Mouse (Mus musculus) bone marrow macrophage, adult 2 months (primary cell): ENCODE results near the gene Islr2. TPM values are rescaled to one million over a fixed set of nuclear protein-coding genes. Genes with fewer than 3 reads are reported as not detected.
"Not testable (repeated sequence)": the region's sequence is repeated elsewhere in the genome, so short reads cannot be mapped to it uniquely, and the experiment has no call there.

Experiments
- H3K27ac ChIP-seq: 2 replicates; pipeline ENCODE4 v1.5.1; 2012; ENCODE audit warnings: low read depth, low read length; ENCODE audit not compliant: insufficient read depth
- H3K4me1 ChIP-seq: 2 replicates; pipeline ENCODE4 v1.6.1; 2012; ENCODE audit warnings: low read length; ENCODE audit not compliant: control insufficient read depth, insufficient read depth
- H3K4me3 ChIP-seq: 2 replicates; pipeline ENCODE4 v1.5.1; 2012; ENCODE audit warnings: mild to moderate bottlenecking, low read length, moderate library complexity; ENCODE audit not compliant: insufficient read depth
- CTCF ChIP-seq: IDR thresholded peaks from 2 replicates; pipeline ENCODE4 v1.5.1; 2012; ENCODE audit warnings: low read depth, mild to moderate bottlenecking, low read length, moderate library complexity
- POLR2A ChIP-seq: IDR thresholded peaks from 2 replicates; pipeline ENCODE4 v1.6.1; 2012; ENCODE audit warnings: mild to moderate bottlenecking, low read depth, low read length, borderline replicate concordance
- polyA plus RNA-seq: library from polyadenylated mRNA; stranded (reverse); fragments of >200 nt; gene quantifications from 2 replicates; pipeline ENCODE4 v1.2.4, GENCODE M21; 2012; ENCODE audit not compliant: missing spikeins, insufficient read depth, insufficient read length

Gene Islr2
- not detected in 2 replicates for polyA plus RNA-seq

DNA sequence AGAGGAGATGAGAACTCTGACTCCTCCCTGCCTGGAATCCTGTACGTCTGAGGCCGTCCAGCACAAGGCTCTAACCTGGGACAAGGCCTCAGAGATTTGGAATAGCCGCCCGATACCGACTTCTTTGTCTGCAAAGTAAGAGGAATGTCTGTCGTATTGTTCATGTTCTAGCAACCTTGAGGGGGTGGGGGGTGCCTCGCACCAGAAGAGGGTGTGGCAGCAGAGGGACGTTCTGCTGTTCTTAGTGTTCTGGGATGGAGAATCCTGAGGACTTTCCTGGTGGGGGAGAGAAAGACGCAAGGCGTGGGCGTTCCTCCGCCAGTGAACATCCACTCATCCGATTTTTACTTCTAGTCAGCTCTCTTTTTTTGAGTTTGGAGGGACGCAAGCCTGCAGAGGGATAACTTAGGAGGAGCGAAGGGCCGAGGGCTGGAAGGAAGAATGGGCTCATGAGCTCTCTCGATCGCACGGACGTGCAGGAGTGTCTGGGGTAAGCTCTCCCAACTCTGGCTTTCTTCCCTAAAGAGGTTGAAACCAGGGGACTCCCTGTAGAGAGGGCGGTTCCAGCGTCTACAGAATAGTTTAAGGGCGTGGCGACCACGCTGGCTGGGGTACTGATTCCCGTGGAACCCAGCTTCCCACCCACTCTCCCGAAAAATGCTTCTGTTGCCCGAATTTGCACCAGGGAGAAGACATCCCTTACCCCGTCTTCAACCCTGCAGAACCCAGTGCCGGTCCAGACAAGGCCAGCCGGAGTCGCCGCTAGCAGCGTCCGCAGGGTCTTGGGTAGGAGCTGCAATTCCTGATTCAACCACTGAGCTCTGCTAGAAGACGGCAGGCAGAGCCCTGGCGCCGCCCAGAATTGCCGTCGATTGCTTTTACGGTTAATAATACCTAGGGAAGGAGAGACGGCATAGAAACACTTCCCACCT lies at the start of gene Islr2, which contains the start of gene Islr:
Islr2 (minus strand) TSS at position 804 of the 932 bp plus-strand sequence.
Islr (minus strand) TSS at position 791 of the 932 bp plus-strand sequence.
- TF ChIP-seq CTCF (no peak), POLR2A (no peak)

DNA sequence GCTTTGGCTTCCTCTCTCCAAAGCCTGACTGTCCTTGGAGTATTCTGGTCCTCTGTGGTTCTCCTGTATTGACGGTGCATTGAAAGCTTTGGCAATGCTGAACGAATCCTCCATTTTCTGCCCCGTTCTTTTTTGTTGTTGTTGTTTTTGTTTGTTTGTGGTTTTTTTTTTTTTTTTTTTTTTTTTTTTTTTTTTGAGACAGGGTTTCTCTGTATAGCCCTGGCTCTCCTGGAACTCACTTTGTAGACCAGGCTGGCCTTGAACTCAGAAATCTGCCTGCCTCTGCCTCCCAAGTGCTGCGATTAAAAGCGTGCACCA lies 49.6 kb upstream of the Islr2 start:
- Histone ChIP-seq H3K27ac (0 out of 2 replicates have a peak overlapping the region, but pooled peaks have one; percentile 63), H3K4me3 (peak overlapping the region; percentile 82), H3K4me1 (peaks cover 36% of the 10 kb centered on the region)

More for the DNA sequence above, at the start of gene Islr2, which contains the start of gene Islr:
- H3K27ac ChIP-seq: no peak within 1 kb of the TSS
- H3K4me3 ChIP-seq: peak within 1 kb of the TSS; percentile 50
- H3K4me1 ChIP-seq: 0 out of 2 replicates have a peak, but pooled peaks cover 2% of the 10 kb centered on the region

DNA sequence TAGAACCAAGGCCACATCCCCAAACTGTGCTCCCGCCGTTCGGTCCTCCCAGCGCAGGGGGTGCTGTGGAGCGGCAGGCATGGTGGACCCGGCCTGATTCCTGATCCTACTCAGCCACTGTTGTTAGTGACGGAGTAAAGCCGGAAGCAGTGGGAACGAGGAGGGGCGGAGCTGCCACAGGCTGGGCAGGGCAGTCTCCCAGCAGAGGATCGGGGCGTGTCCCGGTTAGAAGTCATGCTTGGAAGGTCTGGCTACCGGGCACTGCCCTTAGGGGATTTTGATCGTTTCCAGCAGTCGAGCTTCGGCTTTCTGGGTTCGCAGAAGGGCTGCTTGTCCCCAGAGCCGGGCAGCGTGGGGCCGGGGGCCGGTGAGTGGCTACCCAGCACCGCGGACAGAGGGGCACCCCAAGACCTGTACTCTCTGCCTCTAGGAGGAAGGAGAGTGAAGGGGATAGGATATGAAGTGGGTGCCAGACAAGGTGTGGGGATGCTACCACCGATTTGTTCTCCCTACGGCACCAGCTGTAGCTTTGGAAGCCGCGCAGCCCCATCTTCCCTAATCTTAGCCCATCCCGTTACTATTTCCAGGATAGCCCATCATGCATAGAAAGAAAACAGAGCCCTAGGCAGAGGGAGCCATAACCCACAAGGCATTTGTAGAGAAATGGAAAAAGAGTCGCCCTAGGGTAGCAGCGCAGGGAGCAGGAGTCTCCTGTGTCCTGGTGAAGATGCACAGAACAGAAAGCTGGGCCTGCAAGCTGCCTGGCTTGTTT lies 49.1 kb upstream of the Islr2 start, which contains the start of gene Stoml1:
Stoml1 (plus strand) TSS at position 132 of the 772 bp plus-strand sequence.
- Histone ChIP-seq H3K4me3 (peak within 1 kb of the TSS; percentile 82), H3K27ac (peak within 1 kb of the TSS; percentile 63), H3K4me1 (peaks cover 40% of the 10 kb centered on the region)
- TF ChIP-seq POLR2A (no peak), CTCF (peak; percentile 16; the same call in 1 of the 2 replicates)

DNA sequence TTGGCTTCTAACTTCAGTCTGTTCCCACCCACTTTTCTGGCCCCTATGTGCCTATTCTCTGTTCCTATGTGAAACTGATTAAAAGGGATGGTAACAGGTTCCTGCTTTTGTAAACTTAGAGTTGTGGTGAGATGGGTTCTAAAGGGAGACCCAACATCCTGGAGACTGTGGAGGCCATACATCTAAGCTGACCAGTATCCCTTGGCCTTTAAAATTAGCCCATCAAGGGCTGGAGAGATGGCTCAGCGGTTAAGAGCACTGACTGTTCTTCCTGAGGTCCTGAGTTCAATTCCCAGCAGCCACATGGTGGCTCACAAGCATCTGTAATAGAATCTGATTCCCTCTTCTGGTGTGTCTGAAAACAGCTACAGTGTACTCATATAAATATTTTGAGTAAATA lies 46.6 kb upstream of the Islr2 start:
- H3K4me3 ChIP-seq, H3K27ac ChIP-seq: not testable (repeated sequence)
- peaks cover 44% of the 10 kb centered on the region for H3K4me1 ChIP-seq

DNA sequence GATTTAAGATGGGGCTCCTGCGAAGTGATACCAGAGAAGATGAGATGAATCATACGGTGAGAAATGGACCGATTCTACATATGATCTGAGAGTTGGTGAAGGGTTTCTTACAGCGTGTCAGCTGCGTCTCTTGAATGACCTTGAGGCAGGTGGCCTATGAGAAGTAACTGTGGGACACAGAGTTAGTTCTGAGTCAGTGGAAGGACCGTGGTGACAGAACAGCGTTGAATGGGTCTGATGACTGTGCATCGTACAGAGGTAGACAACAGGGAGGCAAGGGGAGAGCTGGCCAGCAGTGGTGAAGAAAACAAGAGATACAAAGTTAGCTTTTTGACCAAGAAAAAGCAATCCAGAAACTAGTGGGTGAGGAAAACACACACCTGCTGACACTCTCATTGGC lies 46.2 kb upstream of the Islr2 start:
- TF ChIP-seq CTCF (no peak), POLR2A (no peak)
- Histone ChIP-seq H3K4me1 (peaks cover 40% of the 10 kb centered on the region), H3K27ac (no peak overlapping the region), H3K4me3 (no peak overlapping the region)

DNA sequence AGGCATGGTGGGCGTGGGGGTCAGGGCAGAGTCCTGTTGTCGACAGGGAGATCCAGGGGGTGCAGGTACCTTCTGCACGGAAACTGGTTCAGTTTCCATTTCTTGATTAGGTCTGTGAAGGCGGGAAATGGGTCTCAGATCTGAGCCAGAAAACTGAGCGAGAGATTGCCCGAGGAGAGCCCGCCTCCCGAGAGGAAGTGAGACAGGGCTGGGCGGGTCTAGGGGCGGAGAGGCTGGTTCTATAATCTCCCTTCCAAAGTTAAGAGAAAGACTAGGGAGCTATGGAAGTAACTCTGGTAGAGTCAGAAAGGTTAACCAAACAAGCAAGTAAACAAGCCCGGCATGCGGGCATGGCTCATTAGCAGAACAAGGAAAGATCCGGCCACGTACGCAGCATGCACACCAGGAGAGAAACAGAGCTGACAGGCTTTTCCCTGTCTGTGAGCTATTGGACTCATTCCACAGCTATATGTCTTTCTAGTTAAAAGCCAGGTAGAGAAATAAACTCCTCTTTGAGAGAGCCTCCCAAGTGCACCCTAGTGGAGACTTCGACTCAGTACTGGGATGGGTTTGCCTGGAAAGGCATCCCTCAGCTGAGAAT lies 45.6 kb upstream of the Islr2 start, which contains the start of gene Pml:
Pml (minus strand) TSS at position 195 of the 601 bp plus-strand sequence.
- peaks cover 37% of the 10 kb centered on the region for H3K4me1 ChIP-seq

DNA sequence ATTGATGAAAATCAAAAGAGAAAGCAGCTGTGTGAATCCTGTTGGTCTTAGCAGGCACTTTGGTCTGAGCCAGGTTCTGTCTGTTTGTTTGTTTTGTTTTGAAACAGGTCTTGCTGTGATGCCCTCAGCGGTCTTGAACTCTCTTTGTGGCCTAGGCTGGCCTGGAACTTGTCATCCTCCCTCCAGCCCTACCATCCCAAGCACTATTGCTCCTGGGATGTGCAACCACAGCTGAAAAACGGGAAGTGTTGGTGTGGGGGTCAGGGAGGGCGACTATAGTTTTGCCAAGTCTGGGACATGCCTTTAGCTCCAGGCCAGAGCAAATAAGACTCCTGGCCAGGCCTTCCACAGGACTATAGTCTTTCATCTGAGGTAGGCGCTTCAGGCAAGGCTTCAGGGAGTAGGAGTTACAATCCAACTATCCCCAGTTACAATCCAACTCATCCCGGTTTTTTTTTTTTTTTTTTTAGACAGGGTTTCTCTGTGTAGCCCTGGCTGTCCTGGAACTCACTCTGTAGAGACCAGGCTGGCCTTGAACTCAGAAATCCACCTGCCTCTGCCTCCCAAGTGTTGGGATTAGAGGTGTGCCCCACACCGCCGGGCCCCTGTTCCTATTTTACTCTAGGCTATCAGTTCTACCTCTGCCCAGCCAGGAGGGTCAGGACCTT lies 44.8 kb upstream of the Islr2 start:
- TF ChIP-seq POLR2A (no peak), CTCF (no peak)
- peak overlapping the region; percentile 81 for H3K27ac ChIP-seq
- peaks cover 31% of the 10 kb centered on the region for H3K4me1 ChIP-seq
- H3K4me3 ChIP-seq: peak overlapping the region; percentile 76

More for the DNA sequence above, 45.6 kb upstream of the Islr2 start, which contains the start of gene Pml:
- Histone ChIP-seq H3K27ac (peak within 1 kb of the TSS; percentile 81), H3K4me3 (peak within 1 kb of the TSS; percentile 76)
- TF ChIP-seq POLR2A (0 out of 2 replicates have a peak, but pooled peaks have one; percentile 26), CTCF (no peak)

DNA sequence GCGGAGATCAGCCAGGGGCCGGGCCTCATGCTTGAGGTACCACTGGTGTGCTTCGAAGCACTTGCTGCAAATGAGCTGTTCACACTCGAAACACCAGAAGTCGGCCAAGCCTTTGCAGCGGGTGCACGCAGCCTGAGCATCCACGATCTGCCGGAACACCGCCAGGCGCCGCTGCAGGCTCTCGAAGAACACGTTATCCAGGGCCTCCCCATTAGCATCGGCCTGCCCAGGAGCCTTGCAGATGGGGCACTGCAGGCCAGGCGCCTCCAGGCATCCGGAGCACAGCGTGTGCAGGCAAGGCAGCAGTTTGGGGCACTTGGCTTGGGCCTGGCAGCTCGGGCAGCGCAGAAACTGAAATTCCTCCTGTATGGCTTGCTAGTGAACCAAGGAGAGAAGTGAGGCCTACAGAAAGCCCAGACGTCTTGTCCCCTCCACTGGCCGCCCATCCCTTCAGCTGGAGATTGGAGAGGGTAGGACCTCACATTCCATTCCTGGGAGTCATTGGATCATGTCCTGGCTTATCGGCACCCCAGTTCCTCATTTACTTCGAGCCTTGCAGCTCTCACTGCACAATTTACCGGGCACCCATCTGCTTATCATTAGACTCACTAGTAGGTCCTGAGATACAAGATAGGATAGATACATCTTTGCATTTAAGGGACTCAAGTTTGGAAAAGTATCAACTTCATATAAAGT lies 43.1 kb upstream of the Islr2 start:
- Histone ChIP-seq H3K4me1 (peaks cover 31% of the 10 kb centered on the region), H3K27ac (no peak overlapping the region), H3K4me3 (no peak overlapping the region)
- TF ChIP-seq CTCF: no peak
- TF ChIP-seq POLR2A: no peak
